Mouse (Mus musculus) heart, adult 2 months (tissue): ENCODE measurements around the gene Acacb.

Experiments
- CTCF ChIP-seq: fragments of 200-600 bp; IDR thresholded peaks from 2 replicates; pipeline ENCODE4 v1.8.1; 2022; ENCODE audit warnings: antibody characterized with exemption, mild to moderate bottlenecking, moderate library complexity
- EP300 ChIP-seq: fragments of 200-500 bp; IDR thresholded peaks from 2 replicates; pipeline ENCODE4 v1.6.1; 2011; ENCODE audit warnings: low read depth, low read length, control low read depth; ENCODE audit not compliant: insufficient read depth

DNA sequence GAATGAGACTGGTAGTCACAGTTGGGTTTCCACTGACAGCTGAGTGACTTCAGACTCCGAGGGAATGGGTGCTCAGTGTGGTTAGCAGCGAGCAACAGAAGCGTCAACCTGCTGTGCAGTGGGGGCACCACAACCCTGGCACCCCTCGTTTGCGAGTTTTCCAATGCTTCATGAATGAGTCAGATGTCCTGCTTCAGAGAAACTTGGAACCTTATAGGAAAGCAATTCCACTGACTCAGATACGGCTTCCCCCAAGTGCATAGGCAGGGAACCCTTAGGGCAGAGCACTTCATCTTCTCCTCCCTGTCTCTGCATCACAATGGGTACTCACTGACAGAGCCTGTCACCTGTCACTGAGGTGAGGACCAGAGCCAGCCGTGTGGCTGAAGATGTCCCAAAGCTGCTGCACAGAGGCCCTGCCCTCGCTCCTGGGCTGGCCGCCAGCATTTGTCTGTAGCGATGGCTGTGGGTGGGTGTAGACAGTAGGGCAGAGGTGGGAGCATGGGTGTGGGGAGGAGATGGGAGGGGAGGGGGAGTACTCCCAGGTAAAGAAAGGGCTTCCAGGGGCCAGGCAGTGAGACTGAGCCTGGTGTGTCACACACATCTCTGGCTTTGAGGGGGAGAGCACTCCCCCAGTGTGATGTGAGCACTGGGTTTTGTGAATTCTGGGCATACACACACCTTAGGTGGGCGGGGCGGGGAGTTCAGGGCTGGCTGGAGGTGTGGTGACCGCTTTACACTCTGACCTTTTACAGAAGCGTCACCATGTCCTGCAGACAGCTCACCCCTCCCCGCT lies 8.7 kb upstream of the Acacb start:
- no peak for TF ChIP-seq EP300
- TF ChIP-seq CTCF, result no peak
